Mouse (Mus musculus): ENCODE measurements around the gene Urah. TPM values are rescaled to one million over a fixed set of nuclear protein-coding genes. Genes with fewer than 3 reads are reported as not detected.
A peak's percentile ranks its signal among the peaks of the same experiment; 100 is the strongest.

Urah gene
- polyA plus RNA-seq, 1 experiment from 2014 or later, result 24.7 TPM

DNA sequence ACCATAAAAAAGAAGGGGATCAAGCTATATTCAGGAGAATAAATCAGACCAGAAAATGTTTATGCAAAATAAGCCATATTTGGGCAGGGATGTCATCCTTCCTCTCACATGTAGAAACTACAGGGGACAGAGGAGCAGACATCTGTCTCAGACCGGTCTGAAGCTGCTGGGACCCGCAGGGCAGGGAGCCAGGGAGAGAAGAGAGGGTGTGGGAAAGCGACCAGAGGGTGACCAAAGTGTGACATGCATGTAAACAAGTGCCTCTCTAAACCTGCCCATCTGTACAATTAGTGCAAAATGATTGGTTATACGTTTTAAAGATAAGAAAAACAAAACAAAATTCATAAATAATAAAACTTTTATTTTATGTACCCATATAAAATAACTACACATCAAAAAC is 14.6 kb upstream of the Urah start:
- ATAC-seq (ENCODE audit: insufficient read depth), result no peak
- 56% methylated on average over 4 of the region's 4 CpGs for WGBS (ENCODE audit: insufficient replicate concordance)
- Histone ChIP-seq H3K36me3 (replicated peaks) (no peaks in the 10 kb centered on the region), H3K27me3 (peaks cover 10% of the 10 kb centered on the region; the same call in 1 of the 2 replicates), H3K9me3 (replicated peaks) (no peaks in the 10 kb centered on the region), H3K4me3 (replicated peaks) (no peak overlapping the region), H3K4me2 (no peak overlapping the region), H3K27ac (replicated peaks) (no peak overlapping the region), H3K9ac (no peak overlapping the region), H3K4me1 (replicated peaks) (peaks cover 8% of the 10 kb centered on the region)

DNA sequence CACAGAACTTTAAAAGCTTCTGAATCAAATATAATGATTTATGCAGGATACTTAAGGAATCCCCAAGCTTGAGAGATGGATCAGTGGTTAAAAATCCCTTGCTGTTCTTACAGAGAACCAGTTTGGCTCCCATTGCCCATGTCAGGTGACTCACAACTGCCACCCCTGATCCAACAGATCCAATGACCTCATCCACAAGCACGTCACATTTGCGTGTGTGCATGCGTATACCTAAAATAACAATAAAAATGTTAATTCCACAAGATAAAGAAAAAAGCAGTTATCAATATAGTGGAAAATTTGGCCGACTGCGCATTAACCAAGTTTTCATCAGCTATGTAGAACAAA is 13.5 kb upstream of the Urah start:
- Histone ChIP-seq H3K4me1 (replicated peaks) (peaks cover 8% of the 10 kb centered on the region), H3K9ac (no peak overlapping the region), H3K9me3 (replicated peaks) (no peaks in the 10 kb centered on the region), H3K27ac (replicated peaks) (no peak overlapping the region), H3K27me3 (peaks cover 10% of the 10 kb centered on the region; the same call in 1 of the 2 replicates), H3K4me3 (replicated peaks) (peak overlapping the region; percentile 44), H3K4me2 (peak overlapping the region; percentile 66), H3K36me3 (replicated peaks) (no peaks in the 10 kb centered on the region)
- no peak for ATAC-seq (ENCODE audit: insufficient read depth)
- WGBS (ENCODE audit: insufficient replicate concordance), result 54% methylated on average over 5 of the region's 5 CpGs

- no peak within 1 kb of the TSS for H3K9ac ChIP-seq
- peak; percentile 40; the same call in 1 of the 2 replicates for ATAC-seq (ENCODE audit: insufficient read depth)
Measured at GRCm38 (mm10) chr7:140821653-140822329, 13.0 kb upstream of the Urah start, which contains the start of gene Zfp941. TSS of gene Zfp941 (minus strand) at chr7:140822178.

DNA sequence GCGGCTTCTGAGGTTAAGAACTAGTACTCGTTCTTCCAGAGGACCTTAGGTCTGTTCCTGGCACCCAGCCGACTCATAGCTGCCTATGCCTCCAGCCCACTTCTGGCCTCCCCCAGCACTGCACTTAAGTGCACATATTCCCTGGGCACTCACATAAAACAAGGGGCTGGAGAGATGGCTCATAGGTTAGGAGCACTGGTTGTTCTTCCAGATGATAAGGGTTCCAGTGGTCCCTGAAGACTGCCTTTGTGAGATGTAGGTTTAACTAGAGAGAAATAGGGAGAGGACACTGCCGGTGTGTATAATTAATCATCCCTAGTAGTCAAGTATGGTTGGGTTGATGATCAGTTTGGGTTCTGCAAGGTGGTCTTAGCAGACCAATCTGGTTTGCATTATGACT is 12.1 kb upstream of the Urah start:
- peaks cover 8% of the 10 kb centered on the region for H3K4me1 ChIP-seq (replicated peaks)
- H3K4me2 ChIP-seq, result no peak overlapping the region
- no peak overlapping the region for H3K9ac ChIP-seq
- peaks cover 10% of the 10 kb centered on the region; the same call in 1 of the 2 replicates for H3K27me3 ChIP-seq
- no peak overlapping the region for H3K27ac ChIP-seq (replicated peaks)
- no peak for ATAC-seq (ENCODE audit: insufficient read depth)
- H3K9me3 ChIP-seq (replicated peaks), result no peaks in the 10 kb centered on the region
- WGBS (ENCODE audit: insufficient replicate concordance), result 75% methylated on average over 4 of the region's 4 CpGs
- H3K4me3 ChIP-seq (replicated peaks), result no peak overlapping the region
- H3K36me3 ChIP-seq (replicated peaks), result no peaks in the 10 kb centered on the region

More at GRCm38 (mm10) chr7:140821653-140822329, 13.0 kb upstream of the Urah start, which contains the start of gene Zfp941:
- Histone ChIP-seq H3K4me2 (peak within 1 kb of the TSS; percentile 66), H3K36me3 (replicated peaks) (no peaks in the 10 kb centered on the region), H3K4me3 (replicated peaks) (peak within 1 kb of the TSS; percentile 44), H3K4me1 (replicated peaks) (peaks cover 8% of the 10 kb centered on the region), H3K27ac (replicated peaks) (no peak within 1 kb of the TSS), H3K9me3 (replicated peaks) (no peaks in the 10 kb centered on the region), H3K27me3 (peaks cover 10% of the 10 kb centered on the region; the same call in 1 of the 2 replicates)
- WGBS (ENCODE audit: insufficient replicate concordance), result 4% methylated on average over 21 of the region's 21 CpGs

DNA sequence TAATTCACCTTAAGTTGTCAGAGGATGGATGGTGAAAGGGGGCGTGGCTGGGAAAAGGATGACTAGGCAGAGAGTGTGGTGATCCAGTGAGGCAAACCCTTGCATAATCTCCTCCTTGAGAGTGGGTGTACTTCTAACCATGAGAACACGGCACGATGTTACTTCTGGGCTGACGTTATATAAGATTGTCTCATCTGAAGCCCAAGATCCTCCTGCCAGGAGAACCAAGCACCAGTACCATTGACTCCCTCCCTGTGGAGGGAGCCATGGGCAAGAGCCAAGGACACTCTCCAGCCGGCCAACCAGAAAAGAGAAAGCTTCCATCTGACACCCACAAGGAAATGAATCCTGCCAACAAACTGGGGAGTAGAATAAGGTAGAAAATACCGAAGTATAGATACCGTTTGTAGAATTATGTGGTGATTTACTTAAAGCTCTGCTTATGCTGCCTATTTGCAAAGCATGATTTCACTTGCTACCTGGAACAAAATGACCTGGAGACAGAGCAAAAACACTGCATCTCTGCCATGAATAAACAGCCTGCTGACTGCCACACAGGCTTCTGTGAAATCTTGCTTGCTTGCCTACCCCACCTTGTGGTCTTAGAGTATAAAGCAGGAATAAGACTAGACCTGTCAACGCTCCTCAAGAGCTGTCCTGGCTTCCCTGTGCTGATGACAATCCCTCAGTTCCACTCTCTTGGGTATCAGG is 6.5 kb upstream of the Urah start:
- H3K9me3 ChIP-seq (replicated peaks), result no peaks in the 10 kb centered on the region
- no peak overlapping the region for H3K27ac ChIP-seq (replicated peaks)
- H3K27me3 ChIP-seq, result peaks cover 7% of the 10 kb centered on the region
- H3K9ac ChIP-seq, result no peak overlapping the region
- no peak for ATAC-seq (ENCODE audit: insufficient read depth)
- no peak overlapping the region for H3K4me3 ChIP-seq (replicated peaks)
- WGBS (ENCODE audit: insufficient replicate concordance), result 17% methylated on average over 8 of the region's 8 CpGs
- no peaks in the 10 kb centered on the region for H3K4me1 ChIP-seq (replicated peaks)
- no peaks in the 10 kb centered on the region for H3K36me3 ChIP-seq (replicated peaks)
- H3K4me2 ChIP-seq, result no peak overlapping the region

- Histone ChIP-seq H3K9ac (no peak overlapping the region), H3K27me3 (peaks cover 7% of the 10 kb centered on the region), H3K36me3 (replicated peaks) (no peaks in the 10 kb centered on the region), H3K27ac (replicated peaks) (no peak overlapping the region), H3K4me1 (replicated peaks) (0 out of 2 replicates have a peak, but pooled peaks cover 7% of the 10 kb centered on the region), H3K9me3 (replicated peaks) (no peaks in the 10 kb centered on the region), H3K4me3 (replicated peaks) (no peak overlapping the region), H3K4me2 (no peak overlapping the region)
- WGBS (ENCODE audit: insufficient replicate concordance), result 45% methylated on average over 6 of the region's 6 CpGs
- ATAC-seq (ENCODE audit: insufficient read depth), result no peak
Measured at GRCm38 (mm10) chr7:140831447-140831846, 3.4 kb upstream of the Urah start.

DNA sequence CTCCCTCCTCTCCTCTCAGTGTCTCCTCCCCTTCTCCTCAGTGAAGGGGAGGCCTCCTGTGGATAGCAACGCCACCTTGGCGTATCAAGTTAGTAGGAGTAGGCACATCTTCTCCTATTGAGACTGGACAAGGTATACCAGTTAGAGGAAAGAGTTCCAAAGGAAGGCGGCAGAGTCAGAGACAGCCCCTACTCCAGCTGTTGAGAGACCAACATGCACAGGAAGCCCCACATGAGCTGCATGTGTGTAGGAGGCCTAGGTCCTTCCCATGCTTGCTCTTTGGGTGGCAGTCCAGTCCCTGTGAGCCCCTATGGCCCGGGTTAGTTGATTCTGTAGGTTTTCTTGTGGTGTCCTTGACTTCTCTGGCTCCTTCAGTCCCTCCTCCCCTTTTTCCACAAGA is 1.5 kb upstream of the Urah start:
- no peak for ATAC-seq (ENCODE audit: insufficient read depth)
- Histone ChIP-seq H3K9me3 (replicated peaks) (no peaks in the 10 kb centered on the region), H3K9ac (no peak overlapping the region), H3K27me3 (peaks cover 10% of the 10 kb centered on the region; the same call in 1 of the 2 replicates), H3K36me3 (replicated peaks) (no peaks in the 10 kb centered on the region), H3K4me2 (no peak overlapping the region), H3K4me1 (replicated peaks) (0 out of 2 replicates have a peak, but pooled peaks cover 7% of the 10 kb centered on the region), H3K4me3 (replicated peaks) (no peak overlapping the region), H3K27ac (replicated peaks) (no peak overlapping the region)
- WGBS (ENCODE audit: insufficient replicate concordance), result 69% methylated on average over 4 of the region's 4 CpGs

GRCm38 (mm10) chr7:140835758-140836087 is 905 bp downstream of the Urah start:
- Histone ChIP-seq H3K9me3 (replicated peaks) (no peaks in the 10 kb centered on the region), H3K27me3 (peaks cover 28% of the 10 kb centered on the region; the same call in 1 of the 2 replicates), H3K36me3 (replicated peaks) (no peaks in the 10 kb centered on the region), H3K4me3 (replicated peaks) (peak overlapping the region; percentile 24), H3K9ac (no peak overlapping the region), H3K4me1 (replicated peaks) (0 out of 2 replicates have a peak, but pooled peaks cover 7% of the 10 kb centered on the region), H3K4me2 (peak overlapping the region; percentile 50), H3K27ac (replicated peaks) (no peak overlapping the region; the same call in 1 of the 2 replicates)
- 60% methylated on average over 2 of the region's 2 CpGs for WGBS (ENCODE audit: insufficient replicate concordance)
- peak; percentile 16; the same call in 1 of the 2 replicates for ATAC-seq (ENCODE audit: insufficient read depth)

GRCm38 (mm10) chr7:140836243-140837115 is 1.7 kb downstream of the Urah start:
- Histone ChIP-seq H3K4me2 (no peak overlapping the region), H3K4me3 (replicated peaks) (no peak overlapping the region), H3K9me3 (replicated peaks) (no peaks in the 10 kb centered on the region), H3K27ac (replicated peaks) (no peak overlapping the region), H3K36me3 (replicated peaks) (no peaks in the 10 kb centered on the region), H3K4me1 (replicated peaks) (peaks cover 7% of the 10 kb centered on the region; the same call in 1 of the 2 replicates), H3K9ac (no peak overlapping the region), H3K27me3 (peaks cover 35% of the 10 kb centered on the region)
- no peak for ATAC-seq (ENCODE audit: insufficient read depth)
- 70% methylated on average over 9 of the region's 9 CpGs for WGBS (ENCODE audit: insufficient replicate concordance)

DNA sequence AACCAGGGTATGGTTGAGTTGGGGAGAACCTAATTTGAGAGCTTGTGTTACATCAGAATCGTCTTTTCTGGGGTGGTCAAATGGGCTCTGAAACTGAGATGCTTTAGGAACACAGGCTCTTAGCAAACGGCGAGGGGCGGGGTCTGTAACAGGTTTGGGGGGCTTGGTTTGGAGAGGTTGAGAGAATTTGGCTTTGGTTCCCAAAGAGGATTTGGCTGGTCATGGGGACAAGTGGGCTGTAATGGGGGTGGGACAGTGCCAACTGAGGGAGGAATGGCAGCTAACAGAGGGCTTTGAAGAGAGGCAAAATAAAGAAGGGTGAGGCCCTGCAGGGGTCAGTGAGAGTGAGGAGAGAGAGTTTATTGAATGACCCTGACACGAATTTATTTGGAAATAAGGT is 4.7 kb downstream of the Urah start:
- Histone ChIP-seq H3K36me3 (replicated peaks) (no peaks in the 10 kb centered on the region), H3K27me3 (peaks cover 51% of the 10 kb centered on the region), H3K9ac (no peak overlapping the region), H3K4me1 (replicated peaks) (peaks cover 7% of the 10 kb centered on the region; the same call in 1 of the 2 replicates), H3K9me3 (replicated peaks) (no peaks in the 10 kb centered on the region), H3K4me2 (no peak overlapping the region), H3K27ac (replicated peaks) (no peak overlapping the region), H3K4me3 (replicated peaks) (no peak overlapping the region)
- WGBS (ENCODE audit: insufficient replicate concordance), result 50% methylated on average over 5 of the region's 5 CpGs
- ATAC-seq (ENCODE audit: insufficient read depth), result no peak

All from liver, embryonic 15.5 days (tissue).